Mouse (Mus musculus) limb, embryonic 13.5 days (tissue): ENCODE data around the gene Tox4. TPM values are rescaled to one million over a fixed set of nuclear protein-coding genes. Genes with fewer than 3 reads are reported as not detected.
"Not testable (repeated sequence)": the region's sequence is repeated elsewhere in the genome, so short reads cannot be mapped to it uniquely, and the experiment has no call there.

ENCODE experiments used
- ATAC-seq: fragments of 200-750 bp; cut with Nextera tagmentation; 2 replicates; pipeline ENCODE4 v1.8.0; 2017; ENCODE audit warnings: low read depth, moderate number of reproducible peaks, moderate TSS enrichment; ENCODE audit not compliant: low FRiP score
- H3K27ac ChIP-seq: fragments of 300-500 bp; sonication (generic); 2 replicates; pipeline ENCODE4 v1.5.1; 2015; ENCODE audit warnings: inconsistent platforms, mild to moderate bottlenecking, moderate library complexity
- H3K27me3 ChIP-seq: fragments of 300-500 bp; sonication (generic); 2 replicates; pipeline ENCODE4 v1.6.1; 2015; ENCODE audit warnings: mild to moderate bottlenecking, inconsistent platforms
- H3K36me3 ChIP-seq: fragments of 300-500 bp; sonication (generic); 2 replicates; pipeline ENCODE4 v1.6.1; 2015; ENCODE audit warnings: inconsistent platforms, mild to moderate bottlenecking, moderate library complexity
- H3K4me1 ChIP-seq: fragments of 300-500 bp; sonication (generic); 2 replicates; pipeline ENCODE4 v1.6.1; 2015; ENCODE audit warnings: inconsistent platforms
- H3K4me2 ChIP-seq: fragments of 300-500 bp; sonication (generic); replicated peaks from 2 replicates; pipeline ENCODE4 v1.6.1; 2015; ENCODE audit warnings: inconsistent platforms, mild to moderate bottlenecking, moderate library complexity
- H3K4me3 ChIP-seq: fragments of 300-500 bp; sonication (generic); 2 replicates; pipeline ENCODE4 v1.5.1; 2015; ENCODE audit warnings: moderate library complexity, mild to moderate bottlenecking, inconsistent platforms
- H3K9ac ChIP-seq: fragments of 300-500 bp; sonication (generic); 2 replicates; pipeline ENCODE4 v1.6.1; 2015; ENCODE audit warnings: mild to moderate bottlenecking, inconsistent platforms
- H3K9me3 ChIP-seq: fragments of 300-500 bp; sonication (generic); 2 replicates; pipeline ENCODE4 v1.6.1; 2016; ENCODE audit warnings: inconsistent platforms
- WGBS: fragments of 180-500 bp; shearing (Covaris S2); methylation state at CpG from one replicate; pipeline ENCODE4 v1.1.7; 2015; 5-methylcytosine and 5-hydroxymethylcytosine counted together
- polyA plus RNA-seq: library from polyadenylated mRNA; unstranded; fragments of >200 nt; fragmentation: Nextera tagmentation; extraction: Ambion mirVana; gene quantifications from 2 replicates; pipeline ENCODE4 v1.2.1, GENCODE M21; 2015

Gene Tox4
- polyA plus RNA-seq, 1 experiment from 2014 or later: 48.2 TPM

DNA sequence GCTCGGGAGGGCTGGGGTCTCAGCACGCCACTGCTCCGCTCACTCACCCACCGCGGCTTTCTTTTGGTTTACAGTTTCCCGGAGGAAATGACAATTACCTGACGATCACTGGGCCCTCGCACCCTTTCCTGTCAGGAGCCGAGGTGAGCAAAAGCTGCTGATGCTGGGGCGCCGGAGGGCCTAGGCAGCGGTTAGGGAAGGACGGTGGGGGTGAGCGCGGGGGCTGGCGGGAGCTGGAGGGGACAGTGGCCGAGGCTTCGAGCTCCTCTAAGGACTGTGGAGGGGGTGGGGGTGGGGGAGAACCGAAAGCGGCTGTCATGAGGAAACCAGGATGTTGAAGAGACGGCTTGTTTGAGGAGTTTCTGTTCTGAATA, 788 bp downstream of the Tox4 start:
- no peaks in the 10 kb centered on the region for H3K9me3 ChIP-seq
- H3K4me1 ChIP-seq: peaks cover 14% of the 10 kb centered on the region
- no peak; the same call in 1 of the 2 replicates for ATAC-seq
- H3K4me3 ChIP-seq: peak overlapping the region; percentile 91
- peak overlapping the region; percentile 91 for H3K9ac ChIP-seq
- H3K27me3 ChIP-seq: no peaks in the 10 kb centered on the region
- peak overlapping the region; percentile 77 for H3K27ac ChIP-seq
- peak overlapping the region; percentile 72 for H3K4me2 ChIP-seq
- under 1% methylated on average over 21 of the region's 21 CpGs for WGBS
- peaks cover 16% of the 10 kb centered on the region for H3K36me3 ChIP-seq

DNA sequence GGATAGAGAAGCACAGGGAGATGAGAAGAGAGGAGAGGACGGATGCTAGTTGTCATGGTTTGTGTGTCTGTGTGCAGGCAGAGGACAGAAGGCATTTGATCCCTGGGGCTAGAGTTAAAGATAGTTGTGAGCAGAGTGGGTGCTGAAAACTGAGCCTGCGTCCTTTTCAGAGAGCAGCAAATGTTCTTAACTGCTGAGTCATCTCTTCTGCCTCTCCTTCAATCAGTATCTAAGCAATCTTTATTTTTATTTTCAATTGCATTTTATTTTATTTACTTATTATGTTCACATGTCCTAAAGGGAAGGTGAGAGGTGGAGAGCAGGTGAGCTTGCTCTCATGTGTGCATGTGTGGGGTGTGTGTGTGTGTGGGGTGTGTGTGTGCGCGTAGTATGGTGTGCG, 4.7 kb downstream of the Tox4 start:
- no peak for ATAC-seq
- WGBS: 87% methylated on average over 5 of the region's 5 CpGs
- H3K9me3 ChIP-seq: no peaks in the 10 kb centered on the region

GRCm38 (mm10) chr14:52284191-52284590, 5.2 kb downstream of the Tox4 start:
- H3K9ac ChIP-seq: no peak overlapping the region
- peaks cover 8% of the 10 kb centered on the region for H3K4me1 ChIP-seq
- ATAC-seq: no peak
- no peak overlapping the region for H3K4me2 ChIP-seq
- H3K4me3 ChIP-seq: no peak overlapping the region
- no peaks in the 10 kb centered on the region for H3K9me3 ChIP-seq
- peaks cover 42% of the 10 kb centered on the region for H3K36me3 ChIP-seq
- WGBS: 93% methylated on average over 3 of the region's 3 CpGs
- H3K27ac ChIP-seq: no peak overlapping the region
- no peaks in the 10 kb centered on the region for H3K27me3 ChIP-seq

More for the DNA sequence above, 4.7 kb downstream of the Tox4 start:
- Histone ChIP-seq H3K36me3 (peaks cover 38% of the 10 kb centered on the region), H3K4me2 (no peak overlapping the region), H3K27ac (no peak overlapping the region), H3K4me1 (peaks cover 8% of the 10 kb centered on the region), H3K9ac (no peak overlapping the region), H3K27me3 (no peaks in the 10 kb centered on the region), H3K4me3 (no peak overlapping the region)

- peak; percentile 32; the same call in 1 of the 2 replicates for ATAC-seq
These were observed 16.8 kb downstream of the Tox4 start for GRCm38 (mm10) chr14:52295558-52296264.

GRCm38 (mm10) chr14:52303517-52303916, 24.6 kb downstream of the Tox4 start:
- H3K9me3 ChIP-seq, H3K4me3 ChIP-seq, ATAC-seq, H3K9ac ChIP-seq, H3K27ac ChIP-seq, H3K4me1 ChIP-seq, H3K27me3 ChIP-seq: not testable (repeated sequence)
- Histone ChIP-seq H3K4me2 (peak overlapping the region; percentile 81; the same call in 1 of the 2 replicates), H3K36me3 (peaks cover 18% of the 10 kb centered on the region)
- WGBS: 92% methylated on average over 3 of the region's 3 CpGs

More at GRCm38 (mm10) chr14:52295558-52296264, 16.8 kb downstream of the Tox4 start:
- no peak overlapping the region for H3K9ac ChIP-seq
- H3K9me3 ChIP-seq: no peaks in the 10 kb centered on the region
- no peak overlapping the region for H3K27ac ChIP-seq
- H3K4me2 ChIP-seq: no peak overlapping the region
- H3K4me1 ChIP-seq: no peaks in the 10 kb centered on the region
- H3K27me3 ChIP-seq: no peaks in the 10 kb centered on the region
- peaks cover 86% of the 10 kb centered on the region for H3K36me3 ChIP-seq
- no peak overlapping the region for H3K4me3 ChIP-seq
- WGBS: 71% methylated on average over 6 of the region's 6 CpGs

DNA sequence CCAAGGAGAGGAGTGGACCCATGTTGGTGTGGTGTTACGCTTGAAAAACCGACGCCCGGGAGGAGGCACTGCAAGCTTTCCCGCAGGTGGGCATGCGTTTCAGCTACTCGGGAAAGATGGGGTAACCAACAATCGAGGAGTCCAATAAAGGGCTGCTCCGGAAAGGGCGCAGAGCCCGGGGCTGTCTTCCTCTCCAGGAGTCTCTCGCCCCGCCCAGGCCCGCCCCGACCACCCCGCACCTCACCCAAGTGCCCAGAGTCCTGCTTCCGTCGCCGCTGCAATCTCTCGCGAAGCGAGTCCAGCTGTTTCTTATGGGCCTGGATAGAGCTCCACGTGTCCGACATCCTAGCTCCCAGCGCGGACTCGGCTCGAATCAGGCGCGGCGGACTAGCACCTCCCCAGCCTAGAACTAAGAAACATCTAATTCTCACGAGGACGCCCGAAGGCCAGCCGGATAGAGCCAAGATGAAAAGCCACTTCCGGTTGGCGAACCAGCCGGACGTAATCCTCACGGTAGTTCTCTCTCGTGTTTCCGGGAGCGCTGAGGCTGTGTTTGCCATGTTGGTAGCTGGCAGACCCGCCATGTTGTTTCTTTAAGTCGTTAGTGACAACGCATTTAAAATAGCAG, 25.8 kb downstream of the Tox4 start, which contains the start of gene Mettl3:
TSS of gene Mettl3 (minus strand) at position 485 of the 628 bp plus-strand sequence.
- Histone ChIP-seq H3K4me3 (peak within 1 kb of the TSS; percentile 71), H3K27me3 (no peaks in the 10 kb centered on the region), H3K4me1 (peaks cover 5% of the 10 kb centered on the region), H3K9ac (peak within 1 kb of the TSS; percentile 77), H3K4me2 (peak within 1 kb of the TSS; percentile 81), H3K27ac (peak within 1 kb of the TSS; percentile 93), H3K9me3 (no peaks in the 10 kb centered on the region), H3K36me3 (peaks cover 18% of the 10 kb centered on the region)
- WGBS: under 1% methylated on average over 46 of the region's 46 CpGs
- ATAC-seq: peak; percentile 94

- ATAC-seq: no peak
- no peak overlapping the region for H3K9ac ChIP-seq
- 95% methylated on average over 2 of the region's 2 CpGs for WGBS
- no peak overlapping the region for H3K4me3 ChIP-seq
- H3K4me2 ChIP-seq: no peak overlapping the region
- peaks cover 5% of the 10 kb centered on the region for H3K4me1 ChIP-seq
- no peaks in the 10 kb centered on the region for H3K27me3 ChIP-seq
- H3K27ac ChIP-seq: no peak overlapping the region
- peaks cover 20% of the 10 kb centered on the region for H3K36me3 ChIP-seq
- no peaks in the 10 kb centered on the region for H3K9me3 ChIP-seq
These were observed 27.2 kb downstream of the Tox4 start for GRCm38 (mm10) chr14:52306100-52306499.

DNA sequence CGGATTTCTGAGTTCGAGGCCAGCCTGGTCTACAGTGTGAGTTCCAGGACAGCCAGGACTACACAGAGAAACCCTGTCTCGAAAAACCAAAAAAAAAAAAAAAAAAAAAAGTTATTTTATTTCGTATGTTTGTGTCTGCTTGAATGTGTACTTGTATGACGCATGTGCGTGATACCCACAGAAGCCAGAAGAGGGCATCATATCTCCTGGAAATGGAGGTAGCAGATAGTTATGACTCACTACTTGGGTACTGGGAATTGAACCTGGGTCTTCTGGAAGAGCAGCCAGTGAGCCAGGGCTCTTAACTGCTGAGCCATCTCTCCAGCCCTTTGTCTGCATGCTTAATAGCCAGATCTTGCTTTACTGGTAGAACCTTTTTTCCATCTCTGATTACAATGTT, 31.4 kb downstream of the Tox4 start:
- not testable (repeated sequence) for H3K27me3 ChIP-seq, ATAC-seq, H3K9ac ChIP-seq, H3K4me3 ChIP-seq, H3K27ac ChIP-seq, H3K4me2 ChIP-seq
- H3K4me1 ChIP-seq: peaks cover 26% of the 10 kb centered on the region
- WGBS: 95% methylated on average over 6 of the region's 6 CpGs
- peaks cover 17% of the 10 kb centered on the region; the same call in 1 of the 2 replicates for H3K9me3 ChIP-seq
- peaks cover 59% of the 10 kb centered on the region for H3K36me3 ChIP-seq

GRCm38 (mm10) chr14:52310906-52311305, 32.0 kb downstream of the Tox4 start:
- Histone ChIP-seq H3K36me3 (peaks cover 59% of the 10 kb centered on the region), H3K4me2 (no peak overlapping the region), H3K9me3 (peaks cover 17% of the 10 kb centered on the region; the same call in 1 of the 2 replicates)

GRCm38 (mm10) chr14:52313931-52314807, 35.2 kb downstream of the Tox4 start:
- ATAC-seq: no peak
- Histone ChIP-seq H3K4me1 (peaks cover 35% of the 10 kb centered on the region), H3K4me2 (peak overlapping the region; percentile 91), H3K27ac (no peak overlapping the region), H3K27me3 (no peaks in the 10 kb centered on the region), H3K9me3 (peaks cover 17% of the 10 kb centered on the region; the same call in 1 of the 2 replicates), H3K9ac (0 out of 2 replicates have a peak overlapping the region, but pooled peaks have one; percentile 89), H3K36me3 (peaks cover 54% of the 10 kb centered on the region), H3K4me3 (peak overlapping the region; percentile 79)
- 89% methylated on average over 26 of the region's 26 CpGs for WGBS

More at GRCm38 (mm10) chr14:52310906-52311305, 32.0 kb downstream of the Tox4 start:
- H3K4me1 ChIP-seq: peaks cover 28% of the 10 kb centered on the region
- no peak overlapping the region for H3K4me3 ChIP-seq
- no peak overlapping the region for H3K9ac ChIP-seq
- 85% methylated on average over 2 of the region's 2 CpGs for WGBS
- no peak for ATAC-seq
- H3K27me3 ChIP-seq: no peaks in the 10 kb centered on the region
- H3K27ac ChIP-seq: no peak overlapping the region

GRCm38 (mm10) chr14:52314808-52315150, 35.8 kb downstream of the Tox4 start:
- peaks cover 48% of the 10 kb centered on the region for H3K36me3 ChIP-seq
- peak overlapping the region; percentile 89 for H3K9ac ChIP-seq

More at GRCm38 (mm10) chr14:52314808-52315150, 35.8 kb downstream of the Tox4 start:
- H3K4me1 ChIP-seq: peaks cover 35% of the 10 kb centered on the region
- H3K4me2 ChIP-seq: peak overlapping the region; percentile 91
- 0 out of 2 replicates have a peak overlapping the region, but pooled peaks have one; percentile 91 for H3K27ac ChIP-seq
- no peaks in the 10 kb centered on the region for H3K27me3 ChIP-seq
- H3K9me3 ChIP-seq: peaks cover 17% of the 10 kb centered on the region; the same call in 1 of the 2 replicates
- no peak for ATAC-seq
- 56% methylated on average over 8 of the region's 8 CpGs for WGBS
- H3K4me3 ChIP-seq: peak overlapping the region; percentile 79
